Mouse (Mus musculus) adrenal gland, postnatal 25 days (tissue): ENCODE results near the gene Tenm3. TPM values are rescaled to one million over a fixed set of nuclear protein-coding genes. Genes with fewer than 3 reads are reported as not detected.
"Not testable (repeated sequence)": the region's sequence is repeated elsewhere in the genome, so short reads cannot be mapped to it uniquely, and the experiment has no call there.

ENCODE experiments used
- DNase-seq: peaks from one replicate; pipeline ENCODE4 v3.0.0; 2021; ENCODE audit warnings: mixed read lengths
- total RNA-seq: library from RNA; stranded (reverse); gene quantifications from 2 replicates; pipeline ENCODE4 v1.2.3, GENCODE M21; 2021

Gene Tenm3
- total RNA-seq, 1 experiment from 2014 or later, result 42.5 TPM

- DNase-seq, result no peak
Observed at GRCm38 (mm10) chr8:48202632-48203031, 641.1 kb downstream of the Tenm3 start.

GRCm38 (mm10) chr8:48199171-48199570, 644.6 kb downstream of the Tenm3 start:
- DNase-seq, result no peak

GRCm38 (mm10) chr8:48195971-48196370, 647.8 kb downstream of the Tenm3 start:
- no peak for DNase-seq

GRCm38 (mm10) chr8:48188586-48188985, 655.2 kb downstream of the Tenm3 start:
- no peak for DNase-seq

- no peak for DNase-seq
Observed at GRCm38 (mm10) chr8:48183758-48184157, 660.0 kb downstream of the Tenm3 start.

- no peak for DNase-seq
Observed at GRCm38 (mm10) chr8:48181000-48181399, 662.8 kb downstream of the Tenm3 start.

- not testable (repeated sequence) for DNase-seq
Observed at GRCm38 (mm10) chr8:48180146-48180545, 663.6 kb downstream of the Tenm3 start.

- no peak for DNase-seq
Observed at GRCm38 (mm10) chr8:48178993-48179392, 664.8 kb downstream of the Tenm3 start.

GRCm38 (mm10) chr8:48177876-48178275, 665.9 kb downstream of the Tenm3 start:
- DNase-seq, result no peak
